Mouse (Mus musculus) R1 (cell line): ENCODE results near the gene Gm17359.

ENCODE experiments used
- DNase-seq: peaks from one replicate; pipeline ENCODE4 v3.0.0-alpha.2; 2018; ENCODE audit warnings: low read depth, low spot score

Gene Gm17359

DNA sequence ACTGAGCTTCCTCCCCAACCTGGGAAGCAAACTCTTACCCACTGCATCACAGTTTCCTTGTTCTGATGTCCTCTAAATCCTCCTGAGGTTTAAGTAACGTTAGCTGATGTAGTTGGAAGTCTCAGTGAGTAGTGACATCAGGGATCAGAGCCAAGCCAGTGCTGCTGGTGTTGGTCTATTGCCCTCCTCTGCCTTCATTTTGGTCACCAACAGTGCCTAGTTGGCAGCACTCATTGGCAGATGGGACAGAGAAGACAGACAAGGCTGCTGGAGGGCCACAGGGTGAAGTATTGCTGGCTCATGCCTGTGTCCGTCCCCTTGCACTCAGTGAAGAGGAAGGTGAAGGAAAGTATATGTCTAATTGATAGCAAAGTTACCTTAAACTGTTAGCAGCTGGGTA is 139.5 kb downstream of the Gm17359 start:
- DNase-seq: no peak

GRCm38 (mm10) chr3:79478400-79478799 is 141.9 kb downstream of the Gm17359 start:
- no peak for DNase-seq

GRCm38 (mm10) chr3:79478880-79479279 is 142.4 kb downstream of the Gm17359 start:
- DNase-seq: no peak

- DNase-seq: no peak
Measured at GRCm38 (mm10) chr3:79484286-79485063, 148.0 kb downstream of the Gm17359 start.

DNA sequence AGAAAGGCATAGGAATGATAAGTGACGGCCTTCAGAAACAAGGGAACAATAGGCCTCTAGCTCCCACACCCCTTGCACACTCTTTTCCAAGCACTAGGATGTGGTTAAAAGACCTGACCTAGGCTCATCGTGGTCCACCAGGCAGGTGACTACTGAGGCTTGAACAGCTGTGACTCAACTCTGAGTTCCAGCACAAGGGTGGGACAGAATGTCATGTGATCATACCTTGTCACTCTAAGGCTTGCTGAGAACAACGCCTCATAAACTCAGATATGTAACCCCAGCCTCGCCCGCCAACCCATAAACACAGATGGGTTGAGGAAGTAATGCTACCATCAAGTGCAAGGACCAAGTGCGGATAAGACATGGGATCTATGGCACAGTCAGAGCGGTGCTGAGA is 151.6 kb downstream of the Gm17359 start:
- peak; percentile 28 for DNase-seq

DNA sequence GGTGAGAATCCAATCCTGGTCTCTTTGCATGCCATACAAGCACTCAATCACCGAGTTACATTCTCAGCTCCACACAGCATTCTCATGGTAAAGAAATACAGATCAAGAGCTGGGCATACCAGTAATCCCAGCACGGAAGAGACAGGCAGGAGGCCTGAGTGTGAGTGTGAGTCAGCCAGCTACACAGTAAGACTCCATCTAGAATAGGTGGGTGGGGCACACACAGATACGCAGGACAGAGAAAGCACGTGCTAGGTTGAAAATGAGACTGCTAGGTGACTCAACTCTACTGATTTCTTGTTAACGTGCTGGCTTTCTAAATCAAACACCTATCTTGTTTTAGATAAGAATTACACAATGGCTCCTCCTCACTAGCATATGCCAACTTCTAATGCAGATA is 153.6 kb downstream of the Gm17359 start:
- peak; percentile 32 for DNase-seq

GRCm38 (mm10) chr3:79491614-79492013 is 155.2 kb downstream of the Gm17359 start:
- DNase-seq: no peak

DNA sequence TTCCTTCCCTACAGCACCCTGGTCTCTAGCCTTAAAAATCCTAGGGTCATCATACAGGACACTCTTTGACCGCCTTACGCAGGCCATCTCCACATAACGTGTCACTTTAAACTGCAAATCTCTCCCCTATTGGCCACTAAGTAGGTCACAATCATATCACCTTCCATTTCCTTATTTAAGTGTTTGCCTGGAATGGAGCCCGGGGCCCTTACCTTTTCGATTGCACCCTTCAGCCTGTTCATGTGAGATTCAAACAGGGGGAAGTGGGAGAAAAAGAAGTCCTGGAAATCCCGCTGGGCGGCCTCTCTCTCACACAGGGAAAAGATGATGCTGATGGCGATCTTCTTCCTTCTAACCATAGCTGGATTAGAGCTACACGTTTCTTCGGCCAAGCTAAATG is 156.6 kb downstream of the Gm17359 start:
- DNase-seq: no peak

GRCm38 (mm10) chr3:79494028-79494427 is 157.6 kb downstream of the Gm17359 start:
- no peak for DNase-seq

- no peak for DNase-seq
Measured at GRCm38 (mm10) chr3:79495151-79495550, 158.7 kb downstream of the Gm17359 start.

- no peak for DNase-seq
Measured at GRCm38 (mm10) chr3:79496668-79497067, 160.2 kb downstream of the Gm17359 start.

DNA sequence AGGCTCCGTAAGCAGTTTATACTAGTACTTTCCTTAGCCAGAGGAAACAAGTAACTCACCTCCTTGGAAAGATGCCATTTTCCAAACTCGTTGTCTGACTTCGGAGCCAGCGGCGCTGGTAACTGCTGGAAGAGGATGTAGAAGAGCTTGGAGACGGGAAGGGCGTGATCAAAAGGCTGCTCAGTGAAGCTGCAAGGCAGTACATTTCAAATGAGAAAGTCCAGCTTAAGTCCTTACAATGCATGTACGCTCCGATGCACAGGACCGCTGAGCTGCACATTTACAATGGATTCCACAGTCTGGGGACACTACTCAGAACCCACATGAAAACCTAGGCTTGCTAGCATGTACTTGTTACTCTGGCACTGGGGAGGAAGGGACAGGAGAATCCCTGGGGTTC is 163.8 kb downstream of the Gm17359 start:
- DNase-seq: no peak

DNA sequence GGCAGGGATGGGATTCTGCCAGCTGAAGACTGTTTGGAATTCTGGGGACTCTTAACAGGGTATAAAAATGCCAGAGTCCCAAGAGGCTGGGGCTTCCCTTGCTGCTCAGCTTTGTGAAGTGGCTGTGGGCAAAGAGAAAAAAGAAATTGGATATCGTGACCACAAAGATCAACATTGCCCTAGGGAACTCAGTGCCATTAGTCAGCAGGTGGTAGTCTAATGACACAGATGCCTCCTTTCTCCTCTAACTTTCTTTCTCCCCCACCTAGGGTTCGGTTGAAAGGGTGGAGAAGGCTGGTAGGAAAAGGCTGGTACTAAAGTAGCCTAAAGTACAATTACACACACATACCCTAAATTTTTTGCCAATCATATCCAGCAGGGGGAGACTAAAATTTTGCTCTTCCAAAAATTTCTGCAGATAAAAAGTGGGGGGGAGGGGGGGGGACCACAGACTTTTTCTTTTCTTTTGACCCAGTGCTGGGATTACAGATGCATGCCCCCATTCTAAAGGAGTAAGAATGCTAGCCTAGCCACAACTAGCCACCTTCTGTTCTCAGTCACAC is 164.8 kb downstream of the Gm17359 start:
- DNase-seq: no peak
